Mouse (Mus musculus) MEL (cell line): ENCODE results near the gene Zfp276. TPM values are rescaled to one million over a fixed set of nuclear protein-coding genes. Genes with fewer than 3 reads are reported as not detected.
"Not testable (repeated sequence)": the region's sequence is repeated elsewhere in the genome, so short reads cannot be mapped to it uniquely, and the experiment has no call there.

Experiments used
- DNase-seq: peaks from one replicate; pipeline ENCODE4 v3.0.0; 2011; ENCODE audit warnings: low read depth, low spot score
- H3K27ac ChIP-seq: 2 replicates; pipeline ENCODE4 v1.5.1; 2012; ENCODE audit warnings: low read depth, mild to moderate bottlenecking, control low read depth, low read length, moderate library complexity; ENCODE audit not compliant: control insufficient read depth
- H3K27me3 ChIP-seq, 2 experiments: fragments of 150-350 bp in 1 of 2; sonication (generic) in 1 of 2; 2 replicates each; pipeline ENCODE4 v1.6.1; 2012; ENCODE audit warnings: low read length in 2 of 2, mild to moderate bottlenecking in 2 of 2, improper control_type of control experiment in 1 of 2, moderate library complexity in 1 of 2; ENCODE audit not compliant: insufficient read depth in 2 of 2, control insufficient read depth in 1 of 2
- H3K36me3 ChIP-seq, 2 experiments: 2 replicates each; pipeline ENCODE4 v1.6.1; 2012 to 2014; ENCODE audit warnings: low read length in 2 of 2, improper control_type of control experiment in 1 of 2, inconsistent platforms in 1 of 2, mild to moderate bottlenecking in 1 of 2; ENCODE audit not compliant: insufficient read depth in 2 of 2, control insufficient read depth in 1 of 2
- H3K4me1 ChIP-seq, 2 experiments: fragments of 150-350 bp in 1 of 2; sonication (generic) in 1 of 2; 2 replicates each; pipeline ENCODE4 v1.6.1; 2012; ENCODE audit warnings: low read length in 2 of 2, improper control_type of control experiment in 1 of 2, mild to moderate bottlenecking in 1 of 2; ENCODE audit not compliant: insufficient read depth in 2 of 2, control insufficient read depth in 1 of 2
- H3K4me3 ChIP-seq, 2 experiments: fragments of 150-350 bp in 1 of 2; sonication (generic) in 1 of 2; 2 replicates each; pipeline ENCODE4 v1.5.1; 2012; ENCODE audit warnings: low read depth in 2 of 2, low read length in 2 of 2, mild to moderate bottlenecking in 2 of 2, moderate library complexity in 2 of 2, control low read depth in 1 of 2, improper control_type of control experiment in 1 of 2; ENCODE audit not compliant: control insufficient read depth in 1 of 2, insufficient read depth in 1 of 2
- H3K79me2 ChIP-seq: 2 replicates; pipeline ENCODE4 v1.6.1; 2012; ENCODE audit warnings: mild to moderate bottlenecking, low read length, moderate library complexity; ENCODE audit not compliant: control insufficient read depth, poor library complexity, insufficient read depth
- H3K9ac ChIP-seq: 2 replicates; pipeline ENCODE4 v1.6.1; 2012; ENCODE audit warnings: low read depth, mild to moderate bottlenecking, control low read depth, low read length, moderate library complexity; ENCODE audit not compliant: control insufficient read depth, poor library complexity, severe bottlenecking
- H3K9me3 ChIP-seq: fragments of 150-350 bp; sonication (generic); replicated peaks from 2 replicates; pipeline ENCODE4 v1.6.1; 2012; ENCODE audit warnings: mild to moderate bottlenecking, low read length, improper control_type of control experiment, moderate library complexity; ENCODE audit not compliant: insufficient read depth
- BHLHE40 ChIP-seq: IDR thresholded peaks from 2 replicates; pipeline ENCODE4 v1.6.1; 2012; ENCODE audit warnings: low read depth, mild to moderate bottlenecking, inconsistent platforms, low read length, improper control_type of control experiment, borderline replicate concordance
- CHD2 ChIP-seq: IDR thresholded peaks from 2 replicates; pipeline ENCODE4 v1.6.1; 2011; ENCODE audit warnings: low read length, improper control_type of control experiment
- E2F4 ChIP-seq: IDR thresholded peaks from 2 replicates; pipeline ENCODE4 v1.6.1; 2011; ENCODE audit warnings: low read depth, low read length, improper control_type of control experiment, borderline replicate concordance
- EP300 ChIP-seq, 2 experiments: IDR thresholded peaks; 2 replicates each; pipeline ENCODE4 v1.6.1; 2011; ENCODE audit warnings: improper control_type of control experiment in 2 of 2, low read length in 2 of 2, low read depth in 1 of 2, mild to moderate bottlenecking in 1 of 2
- ETS1 ChIP-seq: IDR thresholded peaks from 2 replicates; pipeline ENCODE4 v1.6.1; 2012; ENCODE audit warnings: low read depth, mild to moderate bottlenecking, inconsistent platforms, low read length, improper control_type of control experiment, moderate library complexity
- GABPA ChIP-seq: IDR thresholded peaks from 2 replicates; pipeline ENCODE4 v1.6.1; 2012; ENCODE audit warnings: low read depth, mild to moderate bottlenecking, inconsistent platforms, low read length, improper control_type of control experiment, moderate library complexity
- HCFC1 ChIP-seq: IDR thresholded peaks from 2 replicates; pipeline ENCODE4 v1.6.1; 2012; ENCODE audit warnings: low read depth, mild to moderate bottlenecking, inconsistent platforms, low read length, improper control_type of control experiment, moderate library complexity
- JUND ChIP-seq: IDR thresholded peaks from 2 replicates; pipeline ENCODE4 v1.6.1; 2011; ENCODE audit warnings: low read depth, mild to moderate bottlenecking, improper control_type of control experiment, low read length
- KAT2A ChIP-seq: conservative IDR thresholded peaks from 2 replicates; pipeline ENCODE4 v1.6.1; 2012; ENCODE audit warnings: low read depth, low read length, improper control_type of control experiment, inconsistent platforms
- MAFK ChIP-seq: IDR thresholded peaks from 2 replicates; pipeline ENCODE4 v1.6.1; 2011; ENCODE audit warnings: low read depth, mild to moderate bottlenecking, low read length, improper control_type of control experiment, borderline replicate concordance
- MAZ ChIP-seq: IDR thresholded peaks from 2 replicates; pipeline ENCODE4 v1.6.1; 2012; ENCODE audit warnings: low read depth, mild to moderate bottlenecking, inconsistent platforms, low read length, improper control_type of control experiment
- MEF2A ChIP-seq: IDR thresholded peaks from 2 replicates; pipeline ENCODE4 v1.6.1; 2014; ENCODE audit warnings: low read depth, mild to moderate bottlenecking, inconsistent platforms, low read length, improper control_type of control experiment; ENCODE audit not compliant: poor library complexity, insufficient replicate concordance, severe bottlenecking; ENCODE audit errors: extremely low read depth
- MYB ChIP-seq: IDR thresholded peaks from 2 replicates; pipeline ENCODE4 v1.6.1; 2011; ENCODE audit warnings: mild to moderate bottlenecking, low read depth, low read length, improper control_type of control experiment
- NELFE ChIP-seq: IDR thresholded peaks from 2 replicates; pipeline ENCODE4 v1.6.1; 2011; ENCODE audit warnings: low read depth, low read length, improper control_type of control experiment
- NRF1 ChIP-seq: IDR thresholded peaks from 2 replicates; pipeline ENCODE4 v1.6.1; 2014; ENCODE audit warnings: low read depth, mild to moderate bottlenecking, inconsistent platforms, low read length, improper control_type of control experiment, moderate library complexity; ENCODE audit not compliant: poor library complexity, insufficient read depth, severe bottlenecking
- POLR2AphosphoS2 ChIP-seq: IDR thresholded peaks from 2 replicates; pipeline ENCODE4 v1.6.1; 2011; ENCODE audit warnings: low read length, improper control_type of control experiment
- POLR2AphosphoS5 ChIP-seq: IDR thresholded peaks from 2 replicates; pipeline ENCODE4 v1.6.1; 2012; ENCODE audit warnings: low read depth, borderline replicate concordance, mild to moderate bottlenecking, inconsistent platforms, low read length, moderate library complexity, mixed read lengths
- RAD21 ChIP-seq: IDR thresholded peaks from 2 replicates; pipeline ENCODE4 v1.6.1; 2011; ENCODE audit warnings: mild to moderate bottlenecking, low read depth, low read length, improper control_type of control experiment
- SIN3A ChIP-seq: IDR thresholded peaks from 2 replicates; pipeline ENCODE4 v1.6.1; 2012; ENCODE audit warnings: low read length, improper control_type of control experiment, inconsistent platforms
- SMC3 ChIP-seq: IDR thresholded peaks from 2 replicates; pipeline ENCODE4 v1.6.1; 2011; ENCODE audit warnings: low read depth, low read length, improper control_type of control experiment
- TAL1 ChIP-seq: IDR thresholded peaks from 2 replicates; pipeline ENCODE4 v1.6.1; 2012; ENCODE audit warnings: mild to moderate bottlenecking, inconsistent platforms, low read length, moderate library complexity, mixed read lengths
- TBP ChIP-seq: IDR thresholded peaks from 2 replicates; pipeline ENCODE4 v1.8.0; 2011; ENCODE audit warnings: low read depth, low read length, improper control_type of control experiment
- USF1 ChIP-seq: IDR thresholded peaks from 2 replicates; pipeline ENCODE4 v1.6.1; 2014; ENCODE audit warnings: low read depth, mild to moderate bottlenecking, inconsistent platforms, low read length, improper control_type of control experiment, moderate library complexity
- USF2 ChIP-seq, 2 experiments: IDR thresholded peaks; 2 replicates each; pipeline ENCODE4 v1.6.1; 2011 to 2012; ENCODE audit warnings: improper control_type of control experiment in 2 of 2, low read length in 2 of 2, borderline replicate concordance in 1 of 2, inconsistent platforms in 1 of 2, low read depth in 1 of 2, mild to moderate bottlenecking in 1 of 2; ENCODE audit not compliant: insufficient read depth in 1 of 2
- ZKSCAN1 ChIP-seq: IDR thresholded peaks from 2 replicates; pipeline ENCODE4 v1.6.1; 2012; ENCODE audit warnings: low read depth, mild to moderate bottlenecking, inconsistent platforms, low read length, improper control_type of control experiment, moderate library complexity
- ZMIZ1 ChIP-seq: IDR thresholded peaks from 2 replicates; pipeline ENCODE4 v1.6.1; 2012; ENCODE audit warnings: low read depth, mild to moderate bottlenecking, inconsistent platforms, low read length, improper control_type of control experiment, moderate library complexity
- ZNF384 ChIP-seq: IDR thresholded peaks from 2 replicates; pipeline ENCODE4 v1.6.1; 2012; ENCODE audit warnings: low read depth, mild to moderate bottlenecking, inconsistent platforms, low read length, improper control_type of control experiment
- polyA plus RNA-seq, 2 experiments: library from polyadenylated mRNA; stranded (reverse) in 1 of 2; unstranded in 1 of 2; fragments of >175 nt in 1 of 2; fragments of >200 nt in 1 of 2; gene quantifications; 2 replicates each; pipeline versions ENCODE4 v1.2.1 to v1.2.4; 2012; ENCODE audit warnings: low replicate concordance in 2 of 2, low read depth in 1 of 2; ENCODE audit not compliant: insufficient read length in 2 of 2, insufficient read depth in 1 of 2, missing spikeins in 1 of 2
- total RNA-seq: library from RNA; depleted of rRNA; stranded (reverse); fragments of 300-350 nt; gene quantifications from 2 replicates; pipeline ENCODE4 v1.2.3, GENCODE M21; 2012

Gene Zfp276
- total and polyA plus RNA-seq, 3 experiments = 16.0 to 19.2 TPM; not detected in 1

- H3K9me3 ChIP-seq = no peaks in the 10 kb centered on the region
- H3K27me3 ChIP-seq = no peaks in the 10 kb centered on the region
- H3K79me2 ChIP-seq = no peaks in the 10 kb centered on the region
- H3K27ac ChIP-seq = no peak overlapping the region
- no peak overlapping the region for H3K4me3 ChIP-seq
- no peak overlapping the region for H3K9ac ChIP-seq
- no peaks in the 10 kb centered on the region for H3K4me1 ChIP-seq
- no peak for DNase-seq
- TF ChIP-seq MAFK = no peak
- TF ChIP-seq GABPA = no peak
- no peak for TF ChIP-seq TAL1
- TF ChIP-seq CHD2 = no peak
- TF ChIP-seq EP300 (IDR thresholded peaks at IDR 0.05; ENCODE audit: low read depth in 1 of 2, low read length in 2 of 2) = no peak
- no peak for TF ChIP-seq ETS1
- TF ChIP-seq ZKSCAN1 = no peak
- no peak for TF ChIP-seq ZMIZ1
- TF ChIP-seq E2F4 = no peak
- no peak for TF ChIP-seq USF2 (IDR thresholded peaks at IDR 0.05; ENCODE audit: borderline replicate concordance in 1 of 2, insufficient read depth in 1 of 2, low read depth in 1 of 2, low read length in 2 of 2)
- no peak for TF ChIP-seq BHLHE40
- TF ChIP-seq NELFE = no peak
- no peak for TF ChIP-seq POLR2AphosphoS2
- TF ChIP-seq POLR2AphosphoS5 = no peak
- no peak for TF ChIP-seq TBP
- no peak for TF ChIP-seq SIN3A
- no peak for TF ChIP-seq ZNF384
- H3K36me3 ChIP-seq = peaks cover 0 to 2% of the 10 kb centered on the region in 2 experiments; a peak in 1 of 4 replicates
These were observed 25.8 kb downstream of the Zfp276 start for GRCm38 (mm10) chr8:123279828-123280227.

GRCm38 (mm10) chr8:123280302-123281094 is 26.5 kb downstream of the Zfp276 start:
- Histone ChIP-seq H3K9ac (no peak overlapping the region), H3K36me3 (peaks cover 0 to 2% of the 10 kb centered on the region in 2 experiments; a peak in 1 of 4 replicates), H3K27ac (no peak overlapping the region), H3K27me3 (no peaks in the 10 kb centered on the region), H3K9me3 (no peaks in the 10 kb centered on the region), H3K79me2 (no peaks in the 10 kb centered on the region), H3K4me1 (no peaks in the 10 kb centered on the region), H3K4me3 (no peak overlapping the region)
- no peak for DNase-seq
- TF ChIP-seq JUND (no peak), MAZ (no peak), HCFC1 (no peak), ZMIZ1 (no peak), MEF2A (no peak), USF1 (no peak), KAT2A (no peak), NELFE (no peak), POLR2AphosphoS5 (no peak), NRF1 (no peak), SMC3 (no peak), GABPA (no peak), EP300 (IDR thresholded peaks at IDR 0.05; ENCODE audit: low read depth in 1 of 2, low read length in 2 of 2) (no peak), RAD21 (no peak), MYB (no peak)
- TF ChIP-seq, all 39 proteins: peak for 0

- DNase-seq, H3K9ac ChIP-seq, H3K36me3 ChIP-seq, H3K79me2 ChIP-seq, H3K9me3 ChIP-seq, H3K27ac ChIP-seq, H3K27me3 ChIP-seq, H3K4me1 ChIP-seq, H3K4me3 ChIP-seq: not testable (repeated sequence)
These were observed 29.0 kb downstream of the Zfp276 start for GRCm38 (mm10) chr8:123282994-123283393.
